Mouse (Mus musculus) right cerebral cortex, postnatal 10 days (tissue): ENCODE results near the gene Osgin1.
A peak's percentile ranks its signal among the peaks of the same experiment; 100 is the strongest.

ENCODE experiments used
- DNase-seq, 2 experiments: peaks; one replicate each; pipeline ENCODE4 v3.0.0; 2021; ENCODE audit warnings: low spot score in 2 of 2

Osgin1 gene

GRCm38 (mm10) chr8:119424199-119424733 lies 9.7 kb upstream of the Osgin1 start:
- no peak for DNase-seq

GRCm38 (mm10) chr8:119424740-119425139 lies 9.2 kb upstream of the Osgin1 start:
- DNase-seq, result no peak

DNA sequence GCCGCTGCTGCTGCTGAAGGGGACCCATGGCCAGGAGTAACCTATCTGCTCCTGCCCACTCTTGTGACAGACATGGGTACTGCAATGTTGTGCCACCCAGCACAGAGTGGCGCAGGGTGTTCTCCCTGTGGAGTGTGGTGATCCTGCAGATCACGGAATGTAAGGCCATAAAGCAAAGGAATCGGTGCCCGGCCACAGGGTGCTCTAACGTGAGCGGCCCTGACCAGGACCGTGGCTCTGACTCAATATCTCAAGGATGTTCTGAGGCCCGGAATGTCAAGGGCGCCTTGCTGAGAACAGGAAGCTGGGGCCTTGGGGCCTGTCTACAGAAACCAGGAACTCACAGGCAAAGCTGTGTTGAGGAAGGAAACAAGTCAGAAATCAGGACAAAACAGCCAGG lies 8.4 kb upstream of the Osgin1 start:
- no peak for DNase-seq

GRCm38 (mm10) chr8:119426069-119426735 lies 7.7 kb upstream of the Osgin1 start:
- no peak for DNase-seq

DNA sequence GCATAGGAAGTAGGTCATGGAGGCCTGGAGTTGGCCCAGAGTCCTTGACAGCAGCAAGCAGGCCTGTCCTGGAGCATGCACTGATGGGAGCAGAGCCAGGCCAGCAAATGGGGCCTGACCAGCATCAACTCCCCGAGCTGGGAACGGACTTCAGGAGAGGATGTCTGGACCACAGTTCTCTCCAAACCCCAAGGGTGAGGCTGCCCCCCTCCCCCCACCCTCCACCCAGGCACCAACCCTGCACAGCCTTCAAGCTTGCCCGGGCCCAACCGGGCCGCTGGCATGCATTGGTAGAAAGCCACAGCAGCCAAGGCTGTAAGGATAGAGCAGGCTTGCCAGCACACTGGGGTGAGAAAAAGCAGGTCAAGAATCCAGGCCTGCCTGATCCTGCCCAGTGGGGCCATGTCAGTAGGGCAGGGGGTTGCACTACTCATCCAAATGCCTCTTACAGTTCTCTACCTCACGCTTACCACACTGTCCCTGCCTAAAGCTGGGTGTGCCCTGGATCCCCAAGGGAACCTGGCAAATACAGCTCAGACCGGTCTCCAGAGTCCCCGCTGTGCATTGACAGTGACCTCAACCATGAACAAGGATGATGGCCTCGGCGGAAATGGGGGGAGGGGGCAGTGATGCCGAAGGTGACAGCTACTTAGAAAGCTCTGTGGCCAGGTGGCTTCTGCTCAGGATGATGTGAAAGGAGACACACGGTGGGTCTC lies 6.1 kb upstream of the Osgin1 start:
- no peak for DNase-seq

- no peak for DNase-seq
Observed at GRCm38 (mm10) chr8:119428350-119428740, 5.6 kb upstream of the Osgin1 start.

- DNase-seq, result no peak
Observed at GRCm38 (mm10) chr8:119428766-119429327, 5.1 kb upstream of the Osgin1 start.

DNA sequence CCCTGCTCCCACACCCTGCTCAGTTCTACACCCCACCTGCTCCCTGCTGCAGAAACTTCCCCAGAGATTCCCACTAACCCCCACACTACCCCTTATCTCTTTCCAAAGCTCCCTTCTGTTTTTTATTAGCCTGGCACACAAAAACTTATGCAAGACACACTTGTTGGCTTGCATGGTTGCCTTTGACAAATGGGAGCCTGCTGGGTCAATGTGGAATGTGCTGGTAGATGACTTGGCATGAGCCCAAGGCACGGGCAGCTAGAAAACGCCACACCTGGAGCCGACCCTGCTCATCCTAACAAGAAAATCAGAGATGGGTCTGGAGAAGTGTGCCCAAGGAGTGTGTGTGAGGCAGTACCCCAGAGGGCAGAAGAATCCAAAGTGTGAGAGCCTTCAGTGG lies 4.4 kb upstream of the Osgin1 start:
- no peak for DNase-seq

GRCm38 (mm10) chr8:119430250-119430649 lies 3.7 kb upstream of the Osgin1 start:
- no peak for DNase-seq

DNA sequence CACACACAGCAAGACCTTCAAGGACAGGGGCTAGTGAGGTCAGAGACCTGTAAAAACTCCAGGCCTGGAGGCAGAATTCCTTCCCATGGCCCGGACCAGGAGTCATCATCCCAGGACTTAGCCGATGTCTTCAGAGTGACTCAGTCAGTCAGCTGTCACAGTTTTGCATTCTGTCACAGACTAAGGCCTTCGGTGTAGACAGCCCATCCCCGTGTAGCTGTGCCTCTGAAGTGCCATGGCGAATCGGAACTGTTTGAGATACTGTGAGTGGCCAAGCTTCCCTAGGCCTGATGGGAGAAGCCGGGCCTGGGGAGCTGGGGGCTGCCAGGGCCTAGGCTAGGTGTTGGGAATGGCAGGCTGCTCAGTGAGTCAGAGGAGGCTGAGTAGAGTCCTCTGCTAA lies 3.2 kb upstream of the Osgin1 start:
- DNase-seq, result no peak

DNA sequence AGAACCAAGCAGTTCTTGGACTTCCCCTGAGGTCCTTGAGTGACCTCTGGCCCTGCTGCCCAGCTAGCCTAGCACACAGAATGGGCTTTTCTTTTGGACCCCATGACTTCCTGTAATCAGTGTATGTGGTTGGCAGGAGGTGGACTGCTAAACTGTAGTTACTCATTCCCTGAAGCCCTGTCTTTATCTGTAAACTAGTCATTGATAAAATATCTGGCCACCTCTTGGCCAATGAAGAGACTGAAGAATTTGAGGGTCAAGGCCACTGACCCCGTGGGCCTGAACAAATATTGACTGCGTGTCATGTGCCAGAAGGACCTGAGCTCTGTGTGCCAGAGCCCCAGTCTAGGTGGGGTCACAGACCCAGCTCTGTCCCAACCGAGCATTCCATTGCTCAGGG lies 1.6 kb upstream of the Osgin1 start:
- DNase-seq, result no peak

GRCm38 (mm10) chr8:119434569-119434968 lies 645 bp downstream of the Osgin1 start:
- DNase-seq, result no peak

DNA sequence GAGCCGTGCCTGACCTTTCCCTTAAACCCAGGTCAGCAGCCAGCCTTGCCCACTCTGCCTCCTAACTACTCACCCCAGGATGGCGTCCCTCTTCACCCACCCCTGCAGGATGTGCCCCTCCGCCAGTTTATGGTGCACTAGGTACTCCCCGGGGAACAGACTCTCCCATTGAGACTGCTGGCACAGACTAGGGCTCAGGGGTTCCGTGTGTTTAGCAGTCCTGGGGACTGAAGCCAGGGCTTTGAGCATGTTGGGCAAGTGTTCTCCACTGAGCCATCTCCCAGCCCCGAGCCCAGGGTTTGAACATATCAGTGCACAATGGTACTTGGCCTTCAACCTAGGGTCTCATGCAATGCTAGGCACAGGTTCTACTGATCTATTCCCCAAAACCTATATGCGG lies 1.6 kb downstream of the Osgin1 start:
- no peak for DNase-seq

DNA sequence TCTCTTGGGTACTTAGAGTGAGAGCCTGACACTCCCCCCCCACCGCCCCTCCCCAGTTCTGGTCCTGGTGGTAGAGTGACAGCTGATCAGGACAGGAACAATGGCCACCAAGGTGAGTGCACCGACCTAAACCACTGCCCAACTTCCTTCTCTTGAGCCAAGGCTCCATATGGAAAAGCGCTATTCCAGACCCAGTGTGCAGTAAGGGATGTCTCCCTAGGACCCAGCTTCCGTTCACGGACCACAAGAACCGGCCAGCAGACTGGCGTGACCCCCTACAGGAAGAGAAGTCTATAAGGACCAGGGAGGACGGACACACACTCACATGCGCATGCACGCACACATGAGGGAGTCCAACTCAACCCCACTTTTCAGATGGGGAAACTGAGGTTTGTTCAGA lies 2.4 kb downstream of the Osgin1 start:
- no peak for DNase-seq

DNA sequence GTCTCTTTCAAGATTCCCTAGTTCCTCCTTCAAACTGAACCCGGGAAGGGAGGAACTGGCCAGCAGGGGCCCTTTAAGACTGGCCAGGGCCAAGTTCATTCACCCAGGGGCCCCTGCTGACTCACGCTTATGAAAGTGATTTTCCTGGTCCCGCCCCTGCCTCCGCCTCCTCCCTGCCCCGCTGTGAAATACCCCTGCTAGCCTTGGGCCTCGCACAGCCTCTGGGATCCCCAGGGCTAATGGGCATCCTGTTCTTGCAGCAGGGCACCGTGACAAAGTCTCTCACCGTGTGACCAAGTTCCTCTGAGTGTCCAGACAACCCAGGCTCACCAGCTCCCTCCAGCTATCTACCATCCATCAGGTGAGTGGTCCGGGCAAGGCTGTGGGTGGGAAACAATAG lies 3.0 kb downstream of the Osgin1 start:
- no peak for DNase-seq

GRCm38 (mm10) chr8:119437506-119437905 lies 3.6 kb downstream of the Osgin1 start:
- DNase-seq, result no peak

- no peak for DNase-seq
Observed at GRCm38 (mm10) chr8:119438876-119439275, 5.0 kb downstream of the Osgin1 start.

DNA sequence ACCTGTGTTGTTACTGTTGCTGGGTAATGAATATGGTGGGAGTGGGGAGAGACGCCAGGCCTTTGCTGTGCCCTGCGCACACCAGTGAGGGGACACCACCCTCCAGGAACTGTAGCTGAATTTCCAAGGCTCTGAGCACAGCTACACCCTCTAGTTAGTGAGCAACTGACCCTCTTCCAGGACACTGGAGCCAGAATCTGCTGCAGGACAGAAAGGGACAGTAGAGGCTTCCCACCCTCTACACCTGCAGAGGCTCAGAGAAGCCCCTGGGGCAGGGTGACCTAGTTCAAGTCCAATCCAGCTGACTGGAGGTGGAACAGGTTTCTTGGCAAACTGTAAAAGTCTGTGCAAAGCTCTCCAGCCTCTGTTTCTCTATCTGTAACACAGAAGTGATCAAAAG lies 5.5 kb downstream of the Osgin1 start:
- DNase-seq, result no peak

DNA sequence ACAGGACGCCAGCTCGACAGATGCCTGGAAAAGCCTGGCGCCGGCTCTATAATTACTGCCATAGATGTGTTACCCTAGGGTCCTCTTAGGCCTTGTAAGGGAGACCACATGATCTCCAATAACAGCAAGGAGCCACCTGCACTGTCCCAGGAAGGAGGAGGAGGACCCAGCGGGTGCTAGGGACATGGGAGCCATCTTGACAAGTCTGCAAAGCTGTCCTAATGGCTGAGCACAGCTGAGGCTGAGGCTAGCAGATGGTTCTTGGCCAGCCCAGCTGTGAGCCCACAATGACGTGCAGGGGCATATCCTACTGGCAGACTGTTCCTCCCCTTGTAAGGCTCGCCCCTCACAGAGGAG lies 5.9 kb downstream of the Osgin1 start:
- DNase-seq, result no peak

DNA sequence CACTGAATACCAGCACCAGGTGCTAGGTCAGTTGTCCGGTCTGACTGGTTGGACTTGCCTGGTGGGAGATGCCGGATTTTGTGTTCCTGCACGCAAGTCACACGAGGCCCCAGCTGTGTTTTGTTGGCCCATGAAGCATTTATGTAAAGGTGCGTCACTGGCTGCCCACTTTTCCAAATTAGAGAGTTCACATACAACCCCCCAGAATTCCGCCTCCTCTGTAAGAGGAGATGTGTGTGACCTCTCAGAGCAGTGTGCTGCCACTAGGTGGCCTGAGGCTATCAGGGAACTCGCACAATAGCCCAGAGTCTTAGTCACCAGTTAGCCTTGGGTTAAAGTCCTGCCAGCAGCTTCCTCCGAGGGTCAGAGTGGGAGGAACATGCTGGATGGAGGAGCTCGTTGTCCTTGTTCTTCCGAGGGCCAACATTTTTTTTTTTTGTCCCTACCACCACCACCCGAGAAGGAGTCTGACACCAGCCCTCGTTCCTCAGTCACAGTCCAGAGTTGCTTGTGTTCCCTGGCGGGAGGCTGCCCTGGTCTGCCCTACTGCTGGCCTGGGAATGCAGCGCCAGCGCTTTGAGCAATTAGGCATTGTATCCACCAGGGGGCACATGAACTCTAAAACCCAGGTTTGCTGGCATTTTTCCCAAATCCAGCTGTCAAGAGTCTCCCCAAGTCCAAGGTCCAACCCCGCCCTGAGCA lies 6.5 kb downstream of the Osgin1 start:
- peak in 1 of 2 experiments; percentile 60 for DNase-seq

DNA sequence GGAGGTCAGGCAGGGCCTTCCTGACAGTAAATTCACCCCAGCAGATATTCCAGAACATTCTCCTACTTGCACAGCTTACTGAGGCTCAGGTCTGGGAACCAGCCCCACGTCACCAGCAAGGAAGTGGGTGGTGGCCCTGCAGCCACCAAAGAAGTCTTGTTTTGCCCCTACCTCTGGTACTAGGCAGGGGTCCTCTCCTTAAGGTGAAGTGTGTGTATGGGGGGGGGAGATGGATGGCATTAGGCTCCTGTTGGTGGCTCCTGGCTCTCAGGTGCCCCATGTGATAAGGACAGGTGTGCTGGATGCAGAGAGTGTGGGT lies 7.0 kb downstream of the Osgin1 start:
- no peak for DNase-seq

DNA sequence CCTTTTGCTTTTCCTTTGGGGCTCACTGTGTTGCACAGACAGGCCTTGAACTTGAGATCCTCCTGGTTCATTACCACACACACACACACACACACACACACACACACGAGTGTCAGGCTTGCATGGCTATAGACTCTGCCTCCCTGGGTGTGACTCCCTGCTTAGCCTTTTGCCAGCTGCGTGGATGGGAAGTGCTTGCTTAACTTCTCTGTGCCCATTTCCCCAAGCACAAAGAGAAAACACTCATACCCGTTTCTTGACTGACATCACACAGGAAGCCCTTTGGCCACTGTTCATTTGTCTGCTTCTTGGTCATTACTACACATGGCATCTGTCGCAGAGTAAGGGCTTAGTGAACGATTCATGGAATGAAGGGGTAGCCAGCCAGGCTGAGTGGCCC lies 8.1 kb downstream of the Osgin1 start:
- DNase-seq, result no peak

GRCm38 (mm10) chr8:119442970-119443369 lies 9.0 kb downstream of the Osgin1 start:
- no peak for DNase-seq
